Mouse (Mus musculus) ES-E14 (cell line): ENCODE data around the gene Irf8. TPM values are rescaled to one million over a fixed set of nuclear protein-coding genes. Genes with fewer than 3 reads are reported as not detected.

ENCODE experiments used
- DNase-seq: peaks from one replicate; pipeline ENCODE4 v3.0.0-alpha.2; 2013; ENCODE audit warnings: low read depth, low spot score
- H3K27ac ChIP-seq: 2 replicates; pipeline ENCODE4 v1.5.1; 2012; ENCODE audit warnings: low read depth, mild to moderate bottlenecking, low read length, moderate library complexity, mixed read lengths; ENCODE audit not compliant: poor library complexity, insufficient read depth, severe bottlenecking
- H3K36me3 ChIP-seq: 2 replicates; pipeline ENCODE4 v1.6.1; 2012; ENCODE audit warnings: mild to moderate bottlenecking, low read length, moderate library complexity, mixed read lengths; ENCODE audit not compliant: control insufficient read depth, poor library complexity, insufficient read depth, severe bottlenecking
- H3K4me1 ChIP-seq, 2 experiments: fragments of 150-350 bp in 1 of 2; sonication (generic) in 1 of 2; 2 replicates each; pipeline ENCODE4 v1.6.1; 2012; ENCODE audit warnings: low read length in 2 of 2, mild to moderate bottlenecking in 1 of 2, mixed read lengths in 1 of 2; ENCODE audit not compliant: control insufficient read depth in 2 of 2, insufficient read depth in 2 of 2, poor library complexity in 1 of 2
- H3K4me3 ChIP-seq, 2 experiments: fragments of 150-350 bp in 1 of 2; sonication (generic) in 1 of 2; 2 replicates each; pipeline ENCODE4 v1.5.1; 2012; ENCODE audit warnings: low read length in 2 of 2, low read depth in 1 of 2, mild to moderate bottlenecking in 1 of 2, mixed read lengths in 1 of 2; ENCODE audit not compliant: insufficient read depth in 1 of 2, poor library complexity in 1 of 2, severe bottlenecking in 1 of 2
- H3K9ac ChIP-seq: 2 replicates; pipeline ENCODE4 v1.6.1; 2012; ENCODE audit warnings: low read depth, mild to moderate bottlenecking, low read length, mixed read lengths; ENCODE audit not compliant: poor library complexity, insufficient read depth, severe bottlenecking
- H3K9me3 ChIP-seq: fragments of 150-350 bp; sonication (generic); 2 replicates; pipeline ENCODE4 v1.6.1; 2012; ENCODE audit warnings: low read depth, mild to moderate bottlenecking, low read length; ENCODE audit not compliant: control insufficient read depth, insufficient read depth
- CHD2 ChIP-seq: IDR thresholded peaks from 2 replicates; pipeline ENCODE4 v1.6.1; 2014; ENCODE audit warnings: mild to moderate bottlenecking, low read depth, low read length, inconsistent platforms
- HCFC1 ChIP-seq: IDR thresholded peaks from 2 replicates; pipeline ENCODE4 v1.6.1; 2012; ENCODE audit warnings: low read length, inconsistent platforms, borderline replicate concordance; ENCODE audit not compliant: insufficient read depth
- MAFK ChIP-seq: IDR thresholded peaks from 2 replicates; pipeline ENCODE4 v1.6.1; 2014; ENCODE audit warnings: mild to moderate bottlenecking, low read depth, low read length, inconsistent platforms; ENCODE audit not compliant: insufficient read depth
- ZC3H11A ChIP-seq: IDR thresholded peaks from 2 replicates; pipeline ENCODE4 v1.6.1; 2012; ENCODE audit warnings: low read depth, mild to moderate bottlenecking, inconsistent platforms, low read length, borderline replicate concordance
- ZNF384 ChIP-seq: IDR thresholded peaks from 2 replicates; pipeline ENCODE4 v1.6.1; 2012; ENCODE audit warnings: low read depth, low read length, inconsistent platforms
- in situ Hi-C, 2 experiments: fragments of 600-800 bp; cut with MboI; formaldehyde crosslinking; loops; one replicate each; pipeline ENCODE4 v1.15.1; 2025; ENCODE audit warnings: low sequenced_read_pairs in 2 of 2, inconsistent platforms in 1 of 2; ENCODE audit not compliant: unreplicated experiment in 2 of 2
- total RNA-seq: library from RNA; depleted of rRNA; stranded (reverse); fragments of 300-350 nt; gene quantifications from 2 replicates; pipeline ENCODE4 v1.2.3, GENCODE M21; 2012; rRNA removed

The Irf8 gene
- total RNA-seq, 1 experiment, result 1.2 TPM

- Histone ChIP-seq H3K36me3 (no peaks in the 10 kb centered on the region), H3K27ac (no peak overlapping the region), H3K4me1 (peaks cover 6 to 43% of the 10 kb centered on the region in 2 experiments; a peak in 2 of 4 replicates), H3K4me3 (no peak overlapping the region), H3K9me3 (no peaks in the 10 kb centered on the region), H3K9ac (no peak overlapping the region)
- no peak for DNase-seq
- TF ChIP-seq HCFC1 (no peak), ZC3H11A (no peak), ZNF384 (no peak), MAFK (no peak), CHD2 (no peak)
- in situ Hi-C loops, result no loop called here
These were observed 68.6 kb downstream of the Irf8 start for GRCm38 (mm10) chr8:120804741-120805140.

Other genes with a start within 250 kb of the Irf8 start
- gene Gins2, start 147.1 kb upstream of the Irf8 start, total RNA-seq, result 47.0 and 56.2 TPM in 2 replicates
- 21.8 and 24.7 TPM in 2 replicates for gene 1190005I06Rik, start 88.7 kb upstream of the Irf8 start, total RNA-seq
- 0.49 TPM in 1 of 2 replicates, not detected in the other for gene Gm27021, start 68.3 kb upstream of the Irf8 start, total RNA-seq
- gene Cox4i1, start 68.1 kb upstream of the Irf8 start, total RNA-seq, result 1,965 and 2,746 TPM in 2 replicates
- 328 and 332 TPM in 2 replicates for gene Emc8, start 67.8 kb upstream of the Irf8 start, total RNA-seq